ENCODE assay signal across 25 mouse cellular contexts in the genomic region with DNA sequence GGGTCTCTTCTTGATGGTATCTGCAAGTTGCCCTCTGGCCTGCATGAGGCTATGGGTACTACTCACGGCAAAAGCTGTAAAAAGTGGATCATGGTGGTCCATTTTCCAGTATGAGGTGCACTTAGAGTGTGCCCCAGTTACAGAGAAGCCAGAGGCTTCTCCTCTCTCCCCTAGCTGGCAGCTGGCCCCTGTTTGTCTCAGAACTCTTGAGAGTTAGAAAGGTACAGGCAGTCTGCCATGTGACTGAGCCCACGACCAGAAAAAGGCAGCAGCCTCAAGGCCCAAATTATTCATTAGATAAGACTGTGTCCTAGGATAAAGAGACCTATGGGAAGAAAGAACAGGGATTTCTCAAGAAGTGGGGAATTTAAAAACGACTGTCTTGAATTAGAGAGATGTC. TPM values are rescaled to one million over a fixed set of nuclear protein-coding genes. Genes with fewer than 3 reads are reported as not detected.
DNase-seq lines count a peak whose midpoint lies in the region; ATAC-seq and TF ChIP-seq lines count a peak whose summit lies in the region.
"Had no signal": no experiment of that assay in that cellular context is flagged by ENCODE, and none has a peak within 500 bp of the region (broad histone marks: within the 10 kb centered on the region; RNA-seq: fewer than 3 reads in every experiment).

No protein-coding gene starts in this region.

- H3K9me3 ChIP-seq in embryonic facial prominence, embryonic 13.5 days: no peaks in the 10 kb centered on the region
- H3K9me3 ChIP-seq in embryonic facial prominence, embryonic 10.5 days: 0 out of 2 replicates have a peak, but pooled peaks cover 4% of the 10 kb centered on the region
- no peaks in the 10 kb centered on the region for H3K9me3 ChIP-seq in heart, postnatal 0 days (replicated peaks; ENCODE audit: control insufficient read depth, low read length)
- no peaks in the 10 kb centered on the region for H3K9me3 ChIP-seq in limb, embryonic 14.5 days (ENCODE audit: control insufficient read depth, low read length)
- no peaks in the 10 kb centered on the region for H3K9me3 ChIP-seq in limb, embryonic 10.5 days (replicated peaks)
- no peaks in the 10 kb centered on the region for H3K9me3 ChIP-seq in intestine, embryonic 16.5 days (ENCODE audit: control insufficient read depth, low read length)
- H3K9me3 ChIP-seq: forebrain, embryonic 10.5 days; forebrain, embryonic 15.5 days; midbrain, embryonic 13.5 days; neural tube, embryonic 13.5 days had no signal

- no peaks in the 10 kb centered on the region for H3K36me3 ChIP-seq in embryonic facial prominence, embryonic 13.5 days
- no peaks in the 10 kb centered on the region for H3K36me3 ChIP-seq in embryonic facial prominence, embryonic 10.5 days (replicated peaks)
- H3K36me3 ChIP-seq in heart, postnatal 0 days (replicated peaks; ENCODE audit: control insufficient read depth, insufficient read depth, low read length): no peaks in the 10 kb centered on the region
- H3K36me3 ChIP-seq in limb, embryonic 14.5 days (ENCODE audit: control insufficient read depth, insufficient read depth, low read length): no peaks in the 10 kb centered on the region
- H3K36me3 ChIP-seq in limb, embryonic 10.5 days: no peaks in the 10 kb centered on the region
- H3K36me3 ChIP-seq in intestine, embryonic 16.5 days (ENCODE audit: control insufficient read depth, insufficient read depth, low read length): no peaks in the 10 kb centered on the region
- H3K36me3 ChIP-seq: forebrain, embryonic 10.5 days; forebrain, embryonic 15.5 days; midbrain, embryonic 13.5 days; neural tube, embryonic 13.5 days had no signal

- peak overlapping the region; percentile 48; the same call in 1 of the 2 replicates for H3K27ac ChIP-seq in embryonic facial prominence, embryonic 13.5 days
- no peak overlapping the region for H3K27ac ChIP-seq in embryonic facial prominence, embryonic 10.5 days (replicated peaks)
- H3K27ac ChIP-seq in heart, postnatal 0 days (ENCODE audit: low read depth): peak overlapping the region; percentile 7; the same call in 1 of the 2 replicates
- 0 out of 2 replicates have a peak overlapping the region, but pooled peaks have one; percentile 19 for H3K27ac ChIP-seq in limb, embryonic 14.5 days (replicated peaks; ENCODE audit: low read depth, low read length)
- no peak overlapping the region for H3K27ac ChIP-seq in limb, embryonic 10.5 days
- peak overlapping the region; percentile 52; the same call in 1 of the 2 replicates for H3K27ac ChIP-seq in intestine, embryonic 16.5 days (ENCODE audit: low read length)
- H3K27ac ChIP-seq: forebrain, embryonic 10.5 days; heart, adult 2 months; layer of hippocampus, adult 2 months; liver, embryonic 14.5 days; macrophage; midbrain, embryonic 13.5 days; neural tube, embryonic 13.5 days had no signal

- no peak for ATAC-seq in embryonic facial prominence, embryonic 13.5 days (ENCODE audit: insufficient number of reproducible peaks, insufficient read depth, low FRiP score, low TSS enrichment, low read depth)
- peak; percentile 21; the same call in 1 of the 2 replicates for ATAC-seq in heart, postnatal 0 days (ENCODE audit: insufficient read depth, low read depth)
- ATAC-seq in limb, embryonic 14.5 days (ENCODE audit: low FRiP score, low read depth): no peak
- ATAC-seq in intestine, embryonic 16.5 days: no peak
- ATAC-seq: forebrain, embryonic 15.5 days; midbrain, embryonic 13.5 days; Patski had no signal

- H3K4me2 ChIP-seq in embryonic facial prominence, embryonic 13.5 days: no peak overlapping the region
- no peak overlapping the region for H3K4me2 ChIP-seq in heart, postnatal 0 days (ENCODE audit: low read depth, low read length)
- no peak overlapping the region for H3K4me2 ChIP-seq in limb, embryonic 14.5 days (replicated peaks; ENCODE audit: low read depth, low read length, severe bottlenecking)
- H3K4me2 ChIP-seq in intestine, embryonic 16.5 days (ENCODE audit: low read depth, low read length): no peak overlapping the region
- H3K4me2 ChIP-seq: forebrain, embryonic 15.5 days; midbrain, embryonic 13.5 days; neural tube, embryonic 13.5 days had no signal

- WGBS in embryonic facial prominence, embryonic 13.5 days: 43% methylated on average over 3 of the region's 3 CpGs
- 68% methylated on average over 3 of the region's 3 CpGs for WGBS in embryonic facial prominence, embryonic 10.5 days
- WGBS in heart, postnatal 0 days: 35% methylated on average over 3 of the region's 3 CpGs
- 39% methylated on average over 3 of the region's 3 CpGs for WGBS in limb, embryonic 14.5 days
- WGBS in limb, embryonic 10.5 days: 61% methylated on average over 3 of the region's 3 CpGs
- WGBS in intestine, embryonic 16.5 days: 47% methylated on average over 3 of the region's 3 CpGs

- peaks cover 36% of the 10 kb centered on the region for H3K4me1 ChIP-seq in embryonic facial prominence, embryonic 13.5 days
- peaks cover 32% of the 10 kb centered on the region for H3K4me1 ChIP-seq in embryonic facial prominence, embryonic 10.5 days
- peaks cover 12% of the 10 kb centered on the region for H3K4me1 ChIP-seq in heart, postnatal 0 days (ENCODE audit: control insufficient read depth, insufficient read depth)
- peaks cover 17% of the 10 kb centered on the region for H3K4me1 ChIP-seq in limb, embryonic 14.5 days (ENCODE audit: control insufficient read depth, insufficient read depth, low read length)
- H3K4me1 ChIP-seq in limb, embryonic 10.5 days: peaks cover 28% of the 10 kb centered on the region
- H3K4me1 ChIP-seq in intestine, embryonic 16.5 days (ENCODE audit: control insufficient read depth, insufficient read depth, low read length): peaks cover 15% of the 10 kb centered on the region

- 0 out of 2 replicates have a peak overlapping the region, but pooled peaks have one; percentile 27 for H3K9ac ChIP-seq in embryonic facial prominence, embryonic 13.5 days
- no peak overlapping the region for H3K9ac ChIP-seq in heart, postnatal 0 days (replicated peaks; ENCODE audit: low read depth, low read length)
- H3K9ac ChIP-seq in limb, embryonic 14.5 days (ENCODE audit: low read depth, low read length, severe bottlenecking): no peak overlapping the region
- no peak overlapping the region for H3K9ac ChIP-seq in intestine, embryonic 16.5 days (ENCODE audit: low read depth, low read length)
- H3K9ac ChIP-seq: forebrain, embryonic 15.5 days; liver, embryonic 14.5 days; midbrain, embryonic 13.5 days; neural tube, embryonic 13.5 days had no signal

- no peak for TF ChIP-seq CTCF in heart, postnatal 0 days (IDR thresholded peaks at IDR 0.05; ENCODE audit: low read depth)

- no peak overlapping the region for H3K4me3 ChIP-seq in embryonic facial prominence, embryonic 13.5 days
- H3K4me3 ChIP-seq in embryonic facial prominence, embryonic 10.5 days: no peak overlapping the region
- H3K4me3 ChIP-seq in heart, postnatal 0 days (ENCODE audit: low read depth, low read length): no peak overlapping the region
- H3K4me3 ChIP-seq in limb, embryonic 14.5 days (replicated peaks; ENCODE audit: low read length): no peak overlapping the region
- H3K4me3 ChIP-seq in limb, embryonic 10.5 days: no peak overlapping the region
- H3K4me3 ChIP-seq in intestine, embryonic 16.5 days (ENCODE audit: low read length): no peak overlapping the region
- H3K4me3 ChIP-seq: forebrain, embryonic 10.5 days; forebrain, embryonic 15.5 days; heart, adult 2 months; layer of hippocampus, adult 2 months; midbrain, embryonic 13.5 days; neural tube, embryonic 13.5 days had no signal

- TF ChIP-seq POLR2A in limb, embryonic 14.5 days (IDR thresholded peaks at IDR 0.05; ENCODE audit: borderline replicate concordance, extremely low read depth, insufficient read depth, insufficient read length): no peak

- DNase-seq in embryonic facial prominence, embryonic 10.5 days (ENCODE audit: low spot score): no peak
- DNase-seq in heart, postnatal 0 days (ENCODE audit: low spot score): peak; percentile 39
- no peak for DNase-seq in heart, adult 11 months
- DNase-seq in limb, embryonic 14.5 days (ENCODE audit: low spot score): no peak
- DNase-seq in limb, embryonic 10.5 days (ENCODE audit: low spot score): no peak
- DNase-seq in left cerebral cortex, adult 9 months (ENCODE audit: low spot score in 2 of 2): no peak
- DNase-seq: cerebellum, adult 8-10 months; cerebellum, postnatal 25 days; gastrocnemius, postnatal 25 days; kidney, postnatal 36 days; left cerebral cortex, postnatal 4 days; liver; lung, adult 2 months; thymus, postnatal 14 days had no signal

- TF ChIP-seq EP300 in heart, postnatal 0 days (IDR thresholded peaks at IDR 0.05; ENCODE audit: low read depth): no peak

- H3K27me3 ChIP-seq in embryonic facial prominence, embryonic 13.5 days: no peaks in the 10 kb centered on the region
- peaks cover 80% of the 10 kb centered on the region for H3K27me3 ChIP-seq in embryonic facial prominence, embryonic 10.5 days (replicated peaks; ENCODE audit: low read depth, poor library complexity, severe bottlenecking)
- no peaks in the 10 kb centered on the region for H3K27me3 ChIP-seq in heart, postnatal 0 days (ENCODE audit: control insufficient read depth, insufficient read depth, low read length)
- no peaks in the 10 kb centered on the region for H3K27me3 ChIP-seq in limb, embryonic 14.5 days (ENCODE audit: control insufficient read depth, insufficient read depth, low read length)
- H3K27me3 ChIP-seq in limb, embryonic 10.5 days (ENCODE audit: low read depth, poor library complexity, severe bottlenecking): no peaks in the 10 kb centered on the region
- no peaks in the 10 kb centered on the region for H3K27me3 ChIP-seq in intestine, embryonic 16.5 days (replicated peaks; ENCODE audit: control insufficient read depth, insufficient read depth, low read length)
- H3K27me3 ChIP-seq: forebrain, embryonic 15.5 days; Patski had no signal

RNA-seq across cellular contexts. Expression of a gene that starts 30.8 kb away (rescaled TPM):
- polyA plus RNA-seq in embryonic facial prominence, embryonic 13.5 days (2015; fragmentation: Nextera tagmentation; extraction: Ambion mirVana): 16.7 and 18.7 TPM in 2 replicates
- polyA plus RNA-seq in embryonic facial prominence, embryonic 10.5 days (2016; fragmentation: Nextera tagmentation; extraction: Ambion mirVana): 8.8 and 9.3 TPM in 2 replicates
- total RNA-seq in heart, postnatal 0 days (2014; rRNA removed; ENCODE audit: low replicate concordance): 56.9 and 81.7 TPM in 2 replicates
- polyA plus RNA-seq in heart, postnatal 0 days (2015; fragmentation: Nextera tagmentation; extraction: Ambion mirVana): 4.9 and 5.5 TPM in 2 replicates
- polyA plus RNA-seq in limb, embryonic 14.5 days (2012; rRNA removed): 56.8 and 80.3 TPM in 2 replicates
- 13.8 and 17.0 TPM in 2 replicates for polyA plus RNA-seq in limb, embryonic 14.5 days (2014; fragmentation: Nextera tagmentation; extraction: Ambion mirVana)
- polyA plus RNA-seq in limb, embryonic 10.5 days (2016; fragmentation: Nextera tagmentation; extraction: Ambion mirVana): 8.7 and 10.9 TPM in 2 replicates
- 9.9 and 11.4 TPM in 2 replicates for polyA plus RNA-seq in intestine, embryonic 16.5 days (2015; fragmentation: Nextera tagmentation; extraction: Ambion mirVana)

Comparison
In these comparisons a context has a peak if more than half of its experiments do, and no peak if none do; other contexts are left out.
1. H3K27ac ChIP-seq: peak in embryonic facial prominence, embryonic 13.5 days (single experiment), heart, postnatal 0 days (single experiment), limb, embryonic 14.5 days (single experiment) and intestine, embryonic 16.5 days (single experiment); none in embryonic facial prominence, embryonic 10.5 days (single experiment) and limb, embryonic 10.5 days (single experiment).